Mouse (Mus musculus) heart, embryonic 14.5 days (tissue): Measurements from ENCODE around the gene Csnka2ip. TPM values are rescaled to one million over a fixed set of nuclear protein-coding genes. Genes with fewer than 3 reads are reported as not detected.

Experiments used
- ATAC-seq: fragments of 200-750 bp; cut with Nextera tagmentation; 2 replicates; pipeline ENCODE4 v1.8.0; 2017; ENCODE audit warnings: low read depth, moderate TSS enrichment; ENCODE audit not compliant: insufficient number of reproducible peaks, insufficient read depth, low FRiP score
- H3K27ac ChIP-seq, 2 experiments: fragments of 200-500 bp in 1 of 2; fragments of 300-500 bp in 1 of 2; sonication (generic) in 1 of 2; replicated peaks in 1 of 2; 2 replicates each; pipeline ENCODE4 v1.5.1; 2012 to 2014; ENCODE audit warnings: low read depth in 2 of 2, low read length in 2 of 2, control low read depth in 1 of 2, mild to moderate bottlenecking in 1 of 2, mixed read lengths in 1 of 2; ENCODE audit not compliant: control insufficient read depth in 1 of 2, insufficient read depth in 1 of 2
- H3K27me3 ChIP-seq: fragments of 300-500 bp; sonication (generic); 2 replicates; pipeline ENCODE4 v1.6.1; 2014; ENCODE audit warnings: mild to moderate bottlenecking, low read length, control low read depth; ENCODE audit not compliant: control insufficient read depth, insufficient read depth
- H3K36me3 ChIP-seq: fragments of 300-500 bp; sonication (generic); 2 replicates; pipeline ENCODE4 v1.6.1; 2014; ENCODE audit warnings: mild to moderate bottlenecking, control low read depth, low read length, mixed read lengths; ENCODE audit not compliant: control insufficient read depth, insufficient read depth
- H3K4me1 ChIP-seq, 2 experiments: fragments of 200-500 bp in 1 of 2; fragments of 300-500 bp in 1 of 2; sonication (generic) in 1 of 2; 2 replicates each; pipeline ENCODE4 v1.6.1; 2012 to 2014; ENCODE audit warnings: low read length in 2 of 2, control low read depth in 1 of 2, mixed read lengths in 1 of 2; ENCODE audit not compliant: control insufficient read depth in 2 of 2, insufficient read depth in 2 of 2
- H3K4me2 ChIP-seq: fragments of 300-500 bp; sonication (generic); 2 replicates; pipeline ENCODE4 v1.6.1; 2014; ENCODE audit warnings: mild to moderate bottlenecking, low read length
- H3K4me3 ChIP-seq, 2 experiments: fragments of 200-500 bp in 1 of 2; fragments of 300-500 bp in 1 of 2; sonication (generic) in 1 of 2; 2 replicates each; pipeline ENCODE4 v1.5.1; 2012 to 2014; ENCODE audit warnings: low read length in 2 of 2, mild to moderate bottlenecking in 2 of 2, control low read depth in 1 of 2, low read depth in 1 of 2, moderate library complexity in 1 of 2; ENCODE audit not compliant: control insufficient read depth in 1 of 2, insufficient read depth in 1 of 2
- H3K9ac ChIP-seq: fragments of 300-500 bp; sonication (generic); 2 replicates; pipeline ENCODE4 v1.6.1; 2014; ENCODE audit warnings: mild to moderate bottlenecking, low read length
- H3K9me3 ChIP-seq: fragments of 300-500 bp; sonication (generic); 2 replicates; pipeline ENCODE4 v1.6.1; 2016; ENCODE audit warnings: low read length, control low read depth; ENCODE audit not compliant: control insufficient read depth
- WGBS: fragments of 180-500 bp; shearing (Covaris S2); extraction: QIAGEN DNeasy Blood & Tissue Kit; methylation state at CpG from one replicate; pipeline ENCODE4 v1.1.7; 2014; 5-methylcytosine and 5-hydroxymethylcytosine counted together
- polyA plus RNA-seq: library from polyadenylated mRNA; unstranded; fragments of >200 nt; fragmentation: Nextera tagmentation; extraction: Ambion mirVana; gene quantifications from 2 replicates; pipeline ENCODE4 v1.2.1, GENCODE M21; 2014

Csnka2ip gene
- polyA plus RNA-seq, 1 experiment from 2014 or later, result not detected

- no peak overlapping the region for H3K4me3 ChIP-seq
- no peaks in the 10 kb centered on the region for H3K4me1 ChIP-seq
- H3K27ac ChIP-seq, result no peak overlapping the region
- H3K9ac ChIP-seq, result no peak overlapping the region
- H3K9me3 ChIP-seq, result no peaks in the 10 kb centered on the region
- H3K27me3 ChIP-seq, result no peaks in the 10 kb centered on the region
- H3K4me2 ChIP-seq, result no peak overlapping the region
- H3K36me3 ChIP-seq, result no peaks in the 10 kb centered on the region
- no peak for ATAC-seq
- 72% methylated on average over 5 of the region's 5 CpGs for WGBS
Measured at GRCm38 (mm10) chr16:64524051-64524645, 78.1 kb downstream of the Csnka2ip start.

GRCm38 (mm10) chr16:64513423-64513822, 88.8 kb downstream of the Csnka2ip start:
- H3K4me2 ChIP-seq, result no peak overlapping the region
- no peaks in the 10 kb centered on the region for H3K27me3 ChIP-seq
- H3K27ac ChIP-seq, result no peak overlapping the region
- 81% methylated on average over 2 of the region's 2 CpGs for WGBS
- H3K4me1 ChIP-seq, result no peaks in the 10 kb centered on the region
- no peaks in the 10 kb centered on the region for H3K36me3 ChIP-seq
- H3K9ac ChIP-seq, result no peak overlapping the region
- H3K9me3 ChIP-seq, result no peaks in the 10 kb centered on the region
- H3K4me3 ChIP-seq, result no peak overlapping the region
- ATAC-seq, result no peak

Other genes starting within 250 kb of the Csnka2ip start
- gene 4930453N24Rik, start 168.8 kb upstream of the Csnka2ip start, polyA plus RNA-seq, result 16.3 and 16.8 TPM in 2 replicates
- gene Zfp654, start 249.2 kb upstream of the Csnka2ip start, polyA plus RNA-seq, result 7.0 and 9.0 TPM in 2 replicates
- gene Cggbp1, start 249.6 kb upstream of the Csnka2ip start, polyA plus RNA-seq, result 59.1 and 65.2 TPM in 2 replicates